Mouse (Mus musculus): ENCODE data around the gene Slc44a3. TPM values are rescaled to one million over a fixed set of nuclear protein-coding genes. Genes with fewer than 3 reads are reported as not detected.

Slc44a3 gene
- total RNA-seq, 2 experiments from 2014 or later, result not detected

GRCm38 (mm10) chr3:121461477-121461876, 70.7 kb downstream of the Slc44a3 start:
- no peak for DNase-seq (ENCODE audit: low spot score in 2 of 2)

- no peak for DNase-seq (ENCODE audit: low spot score in 2 of 2)
Measured at GRCm38 (mm10) chr3:121460473-121461193, 71.6 kb downstream of the Slc44a3 start.

GRCm38 (mm10) chr3:121458545-121459492, 73.4 kb downstream of the Slc44a3 start:
- no peak for DNase-seq (ENCODE audit: low spot score in 2 of 2)

GRCm38 (mm10) chr3:121451404-121451803, 80.8 kb downstream of the Slc44a3 start:
- no peak for DNase-seq (ENCODE audit: low spot score in 2 of 2)

- DNase-seq (ENCODE audit: low spot score in 2 of 2), result no peak
Measured at GRCm38 (mm10) chr3:121449527-121449926, 82.7 kb downstream of the Slc44a3 start.

GRCm38 (mm10) chr3:121448606-121449005, 83.6 kb downstream of the Slc44a3 start:
- DNase-seq (ENCODE audit: low spot score in 2 of 2), result no peak

GRCm38 (mm10) chr3:121448029-121448468, 84.2 kb downstream of the Slc44a3 start:
- DNase-seq (ENCODE audit: low spot score in 2 of 2), result no peak

- DNase-seq (ENCODE audit: low spot score in 2 of 2), result no peak
Measured at GRCm38 (mm10) chr3:121446454-121446853, 85.8 kb downstream of the Slc44a3 start.

GRCm38 (mm10) chr3:121444414-121444813, 87.8 kb downstream of the Slc44a3 start:
- DNase-seq (ENCODE audit: low spot score in 2 of 2), result no peak

GRCm38 (mm10) chr3:121443861-121444271, 88.3 kb downstream of the Slc44a3 start:
- no peak for DNase-seq (ENCODE audit: low spot score in 2 of 2)

GRCm38 (mm10) chr3:121442288-121442687, 89.9 kb downstream of the Slc44a3 start:
- DNase-seq (ENCODE audit: low spot score in 2 of 2), result no peak

- no peak for DNase-seq (ENCODE audit: low spot score in 2 of 2)
Measured at GRCm38 (mm10) chr3:121441504-121441903, 90.7 kb downstream of the Slc44a3 start.

GRCm38 (mm10) chr3:121439623-121440161, 92.5 kb downstream of the Slc44a3 start:
- no peak for DNase-seq (ENCODE audit: low spot score in 2 of 2)

GRCm38 (mm10) chr3:121437996-121438395, 94.2 kb downstream of the Slc44a3 start:
- no peak for DNase-seq (ENCODE audit: low spot score in 2 of 2)

GRCm38 (mm10) chr3:121437070-121437469, 95.1 kb downstream of the Slc44a3 start:
- DNase-seq (ENCODE audit: low spot score in 2 of 2), result no peak

GRCm38 (mm10) chr3:121435296-121435695, 96.9 kb downstream of the Slc44a3 start:
- DNase-seq (ENCODE audit: low spot score in 2 of 2), result no peak

GRCm38 (mm10) chr3:121433968-121434533, 98.2 kb downstream of the Slc44a3 start:
- DNase-seq (ENCODE audit: low spot score in 2 of 2), result no peak

- no peak for DNase-seq (ENCODE audit: low spot score in 2 of 2)
Measured at GRCm38 (mm10) chr3:121433359-121433758, 98.8 kb downstream of the Slc44a3 start.

- DNase-seq (ENCODE audit: low spot score in 2 of 2), result no peak
Measured at GRCm38 (mm10) chr3:121430289-121430936, 101.8 kb downstream of the Slc44a3 start.

GRCm38 (mm10) chr3:121429469-121429868, 102.7 kb downstream of the Slc44a3 start:
- no peak for DNase-seq (ENCODE audit: low spot score in 2 of 2)
